Mouse (Mus musculus) naive thymus-derived CD4-positive, alpha-beta T cell, adult 2 months (primary cell): ENCODE measurements around the gene Psg26.
"Not testable (repeated sequence)": the region's sequence is repeated elsewhere in the genome, so short reads cannot be mapped to it uniquely, and the experiment has no call there.

Source experiments
- DNase-seq: peaks from one replicate; pipeline ENCODE4 v3.0.0-alpha.2; 2011; ENCODE audit warnings: low read depth

Psg26 gene

GRCm38 (mm10) chr7:18484077-18484476 lies at the start of gene Psg26:
Gene Psg26 (minus strand): TSS chr7:18484177.
- DNase-seq = no peak

GRCm38 (mm10) chr7:18533420-18533819 lies 49.4 kb upstream of the Psg26 start:
- DNase-seq = no peak

- DNase-seq = no peak
These were observed 48.2 kb upstream of the Psg26 start, which contains the start of gene Psg25 for GRCm38 (mm10) chr7:18532169-18532568. Gene Psg25 (minus strand): TSS chr7:18532269.

GRCm38 (mm10) chr7:18524668-18525067 lies 40.7 kb upstream of the Psg26 start:
- no peak for DNase-seq

GRCm38 (mm10) chr7:18512848-18513247 lies 28.9 kb upstream of the Psg26 start:
- not testable (repeated sequence) for DNase-seq

- DNase-seq = not testable (repeated sequence)
These were observed 28.4 kb upstream of the Psg26 start for GRCm38 (mm10) chr7:18512417-18512816.

GRCm38 (mm10) chr7:18511479-18511878 lies 27.5 kb upstream of the Psg26 start:
- DNase-seq = no peak

GRCm38 (mm10) chr7:18431941-18432340 lies 52.0 kb downstream of the Psg26 start, which contains the start of gene Psg28:
Gene Psg28 (minus strand): TSS chr7:18432041.
- not testable (repeated sequence) for DNase-seq
